Mouse (Mus musculus) neural tube, postnatal 0 days (tissue): ENCODE results near the gene Lias. TPM values are rescaled to one million over a fixed set of nuclear protein-coding genes. Genes with fewer than 3 reads are reported as not detected.

Experiments
- polyA plus RNA-seq: library from polyadenylated mRNA; unstranded; fragments of >200 nt; fragmentation: Nextera tagmentation; extraction: Ambion mirVana; gene quantifications from 2 replicates; pipeline ENCODE4 v1.2.1, GENCODE M21; 2015

Lias gene
- polyA plus RNA-seq = 61.6 and 62.6 TPM in 2 replicates

GRCm38 (mm10) chr5:65390648-65391644 is at the start of gene Lias, which contains the start of gene Rpl9:
Gene Lias (plus strand): TSS chr5:65391497.
Gene Rpl9 (minus strand): TSS chr5:65391444.

GRCm38 (mm10) chr5:65348168-65348567 is 43.1 kb upstream of the Lias start, which contains the start of gene Klb:
Gene Klb (plus strand): TSS chr5:65348314.

GRCm38 (mm10) chr5:65435806-65436561 is 44.7 kb downstream of the Lias start, which contains the start of gene Ugdh:
Gene Ugdh (minus strand): TSS chr5:65435949.

Other genes starting within 250 kb of the Lias start
- 7.6 and 8.2 TPM in 2 replicates for gene Wdr19, start 191.8 kb upstream of the Lias start, polyA plus RNA-seq
- 23.6 and 31.0 TPM in 2 replicates for gene Rfc1, start 55.8 kb upstream of the Lias start, polyA plus RNA-seq
- gene Klb, start 43.2 kb upstream of the Lias start, polyA plus RNA-seq = 0.18 and 0.19 TPM in 2 replicates
- gene Rpl9, start 53 bp upstream of the Lias start, polyA plus RNA-seq = 617 and 646 TPM in 2 replicates
- 33.5 and 36.6 TPM in 2 replicates for gene Ugdh, start 44.5 kb downstream of the Lias start, polyA plus RNA-seq
- not detected in 2 replicates for gene Gm43552, start 101.3 kb downstream of the Lias start, polyA plus RNA-seq
- gene Smim14, start 145.7 kb downstream of the Lias start, polyA plus RNA-seq = 215 and 233 TPM in 2 replicates
- gene Ube2k, start 145.7 kb downstream of the Lias start, polyA plus RNA-seq = 205 TPM in 2 replicates